Mouse (Mus musculus) cortical plate, adult 2 months (tissue): ENCODE results near the gene Calu.

Experiments used
- CTCF ChIP-seq: fragments of 200-500 bp; IDR thresholded peaks from 2 replicates; pipeline ENCODE4 v1.5.1; 2011; ENCODE audit warnings: mild to moderate bottlenecking, control low read depth, low read length; ENCODE audit not compliant: insufficient read depth; ENCODE audit errors: extremely low read depth
- POLR2A ChIP-seq: fragments of 200-500 bp; IDR thresholded peaks from 2 replicates; pipeline ENCODE4 v1.6.1; 2011; ENCODE audit warnings: mild to moderate bottlenecking, low read length, control low read depth; ENCODE audit not compliant: insufficient read depth; ENCODE audit errors: extremely low read depth

GRCm38 (mm10) chr6:29321586-29321985, 26.3 kb upstream of the Calu start:
- no peak for TF ChIP-seq POLR2A
- no peak for TF ChIP-seq CTCF
